Mouse (Mus musculus): Measurements from ENCODE around the gene Gpc1. TPM values are rescaled to one million over a fixed set of nuclear protein-coding genes. Genes with fewer than 3 reads are reported as not detected.

Gene Gpc1
- polyA plus RNA-seq, 1 experiment = 14.0 TPM

DNA sequence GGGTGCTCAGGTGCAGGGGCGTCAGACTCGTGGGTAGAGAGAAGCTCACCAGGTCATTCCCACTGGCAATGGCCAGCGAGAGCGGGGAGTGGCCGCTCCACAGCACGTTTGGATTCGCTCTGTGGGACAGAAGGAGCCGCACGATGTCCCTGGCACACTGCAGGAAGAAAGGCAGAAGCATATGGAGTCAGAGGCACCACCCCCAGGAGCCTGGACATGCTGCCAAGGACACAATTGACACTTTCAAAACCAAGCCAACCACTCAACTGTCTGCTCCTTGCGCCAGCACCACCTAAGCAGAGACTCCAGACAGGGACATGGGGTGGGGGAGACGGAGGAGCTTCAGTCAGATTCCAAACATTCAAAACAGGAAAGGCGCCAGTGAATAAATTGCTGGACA lies 47.8 kb downstream of the Gpc1 start:
- DNase-seq (ENCODE audit: low spot score) = no peak

DNA sequence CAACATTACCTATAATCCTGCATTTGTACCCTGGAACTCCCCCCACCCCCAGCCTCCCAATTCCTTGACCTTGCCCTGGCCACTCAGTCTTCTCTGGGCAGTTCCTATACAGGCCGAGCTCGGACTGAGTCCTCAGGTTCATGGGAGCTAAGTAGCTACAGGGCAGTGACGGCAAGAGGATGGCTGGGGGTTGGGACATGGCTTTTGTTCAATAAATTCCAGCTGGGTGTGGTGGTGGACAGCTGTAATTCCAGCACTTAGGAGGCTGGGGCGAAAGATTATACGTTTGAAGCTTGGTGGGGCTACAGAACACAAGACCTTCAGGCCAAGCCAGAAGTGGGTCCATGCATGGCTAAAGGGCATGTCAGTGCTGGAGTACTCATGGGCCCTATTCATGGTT lies 48.7 kb downstream of the Gpc1 start:
- DNase-seq (ENCODE audit: low spot score) = no peak

- no peak for DNase-seq (ENCODE audit: low spot score)
Observed at GRCm38 (mm10) chr1:92881982-92882381, 50.5 kb downstream of the Gpc1 start.

DNA sequence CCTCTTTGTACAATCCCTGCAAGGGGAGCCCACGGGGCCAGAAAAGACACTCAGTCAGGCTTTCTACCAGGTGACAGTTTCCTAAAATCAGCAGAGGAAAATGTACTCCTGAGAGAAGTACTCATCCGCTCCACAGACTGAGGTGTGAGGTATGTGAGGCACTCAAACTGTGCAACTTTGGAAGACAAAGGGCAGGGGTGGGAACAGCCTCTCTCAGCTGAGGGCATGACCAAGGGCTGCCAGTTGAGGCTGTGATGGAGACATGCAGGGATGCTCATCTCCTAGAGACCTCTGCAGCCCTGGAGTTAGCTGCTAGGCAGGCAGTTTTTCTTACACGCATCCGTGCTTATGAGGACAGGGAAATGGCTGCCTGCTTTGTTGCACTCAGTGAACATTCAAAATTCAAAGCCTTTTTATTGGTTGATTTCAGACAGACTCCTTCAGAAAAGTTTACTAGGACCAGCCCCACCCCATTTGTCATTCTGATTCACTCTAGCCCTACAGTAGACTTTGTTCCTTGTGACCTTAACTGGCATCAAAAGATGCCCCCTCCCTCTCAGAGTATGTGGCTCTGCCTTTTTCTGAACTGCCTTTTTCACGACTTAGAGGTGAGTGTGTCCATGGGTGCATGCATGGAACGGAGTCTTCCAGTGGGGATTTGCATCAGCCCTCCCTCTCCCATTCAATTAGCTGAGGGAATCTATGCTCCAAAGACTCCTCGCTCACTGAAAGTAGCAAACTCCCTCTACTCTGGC lies 57.6 kb downstream of the Gpc1 start:
- DNase-seq (ENCODE audit: low spot score) = no peak

DNA sequence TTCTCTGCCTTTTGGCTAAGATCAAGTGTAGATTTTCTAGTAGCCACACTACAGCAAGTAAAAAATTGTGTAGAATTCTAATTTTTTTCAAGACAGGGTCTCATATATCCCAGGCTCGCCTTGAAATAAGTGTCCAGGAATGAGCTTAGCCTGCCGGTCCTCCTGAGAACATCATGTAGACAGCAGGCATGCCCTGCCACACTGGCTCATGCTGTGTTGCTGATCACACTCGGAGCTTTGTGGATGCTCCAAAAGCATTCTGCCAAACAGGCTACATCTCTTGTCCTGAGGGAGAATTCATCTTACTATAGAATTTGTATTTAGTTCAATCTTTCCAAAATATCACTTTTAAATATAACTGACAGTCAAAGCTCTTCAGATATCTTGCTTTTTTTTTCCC lies 61.3 kb downstream of the Gpc1 start:
- DNase-seq (ENCODE audit: low spot score) = no peak

GRCm38 (mm10) chr1:92893896-92894295 lies 62.5 kb downstream of the Gpc1 start:
- no peak for DNase-seq (ENCODE audit: low spot score)

GRCm38 (mm10) chr1:92895089-92895488 lies 63.6 kb downstream of the Gpc1 start:
- DNase-seq (ENCODE audit: low spot score) = no peak

- DNase-seq (ENCODE audit: low spot score) = no peak
Observed at GRCm38 (mm10) chr1:92902786-92903185, 71.3 kb downstream of the Gpc1 start, which contains the start of gene Ankmy1. Gene Ankmy1, minus strand, starts transcription at chr1:92902906.

DNA sequence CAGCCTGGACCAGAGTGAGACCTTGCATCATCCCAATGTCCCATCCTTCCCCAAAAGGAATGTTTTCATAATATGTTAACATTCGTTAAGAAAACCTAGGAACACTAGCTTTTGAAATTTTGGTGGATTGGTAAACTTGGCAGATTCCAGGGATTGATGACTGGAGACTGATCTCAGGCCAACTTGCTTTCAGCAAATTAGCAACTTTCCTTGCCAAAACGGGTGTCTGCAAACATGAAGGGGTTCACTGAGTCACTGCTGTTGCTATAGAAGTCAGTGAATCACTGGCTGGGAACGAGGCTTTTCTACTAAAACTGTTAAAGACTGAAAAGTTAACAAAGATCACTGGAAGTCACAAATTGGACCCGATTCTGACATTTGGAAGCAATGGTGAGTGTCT lies 72.2 kb downstream of the Gpc1 start:
- DNase-seq (ENCODE audit: low spot score) = no peak

GRCm38 (mm10) chr1:92905703-92906310 lies 74.4 kb downstream of the Gpc1 start:
- DNase-seq (ENCODE audit: low spot score) = peak; percentile 17

- peak; percentile 77 for DNase-seq (ENCODE audit: low spot score)
Observed at GRCm38 (mm10) chr1:92906779-92907631, 75.6 kb downstream of the Gpc1 start, which contains the start of gene Dusp28. Gene Dusp28, plus strand, starts transcription at chr1:92906981.

DNA sequence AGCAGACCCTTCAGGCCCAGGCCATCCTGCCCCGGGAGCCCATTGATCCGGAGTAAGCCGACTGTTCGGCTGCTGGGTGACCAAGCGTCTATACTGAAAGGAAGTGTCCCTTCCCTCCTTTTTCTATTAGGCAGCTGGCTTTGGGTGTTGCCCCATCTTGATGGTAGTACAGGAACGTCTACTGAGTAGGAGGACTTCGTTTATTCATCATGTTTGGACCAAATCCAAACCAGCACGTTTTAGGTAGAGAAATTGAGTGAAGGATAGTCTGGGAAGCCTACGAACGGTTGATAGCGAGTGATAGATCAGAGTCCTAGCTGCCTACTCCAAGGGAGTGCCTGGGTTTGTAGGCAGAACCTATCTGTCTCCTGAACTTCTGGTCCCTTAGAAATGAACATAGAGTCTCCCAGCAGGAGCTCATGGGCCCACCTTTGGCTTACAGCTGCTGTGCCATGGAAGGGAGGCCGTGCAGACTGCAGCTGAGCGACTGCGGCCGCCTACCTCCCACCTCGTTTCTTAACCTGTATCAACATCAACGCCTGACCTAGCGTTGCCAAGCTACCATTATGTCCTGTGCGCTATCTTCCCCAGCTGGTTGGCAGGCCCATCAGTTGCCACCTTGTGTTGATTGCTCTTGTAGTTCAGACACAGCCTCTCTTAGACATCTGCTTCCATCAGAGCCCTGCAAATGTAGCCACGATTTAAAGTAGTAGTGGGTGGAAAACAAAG lies 76.4 kb downstream of the Gpc1 start:
- DNase-seq (ENCODE audit: low spot score) = no peak

- no peak for DNase-seq (ENCODE audit: low spot score)
Observed at GRCm38 (mm10) chr1:92908664-92909063, 77.2 kb downstream of the Gpc1 start.

- no peak for DNase-seq (ENCODE audit: low spot score)
Observed at GRCm38 (mm10) chr1:92909068-92909467, 77.6 kb downstream of the Gpc1 start.

Other genes starting within 250 kb of the Gpc1 start
- gene Olfr1412, start 245.9 kb upstream of the Gpc1 start, polyA plus RNA-seq (2012; rRNA removed) = not detected in 2 replicates
- gene Olfr1411, start 237.2 kb upstream of the Gpc1 start, polyA plus RNA-seq (2012; rRNA removed) = not detected in 2 replicates
- not detected in 2 replicates for gene Olfr1410, start 225.9 kb upstream of the Gpc1 start, polyA plus RNA-seq (2012; rRNA removed)
- not detected in 2 replicates for gene Olfr12, start 213.9 kb upstream of the Gpc1 start, polyA plus RNA-seq (2012; rRNA removed)
- 247 and 282 TPM in 2 replicates for gene Cops9, start 189.7 kb upstream of the Gpc1 start, polyA plus RNA-seq (2012; rRNA removed)
- 0.14 and 0.15 TPM in 2 replicates for gene Otos, start 182.8 kb upstream of the Gpc1 start, polyA plus RNA-seq (2012; rRNA removed)
- 0.36 and 0.71 TPM in 2 replicates for gene Ankmy1, start 71.3 kb downstream of the Gpc1 start, polyA plus RNA-seq (2012; rRNA removed)
- 14.1 and 15.2 TPM in 2 replicates for gene Dusp28, start 75.3 kb downstream of the Gpc1 start, polyA plus RNA-seq (2012; rRNA removed)
- 37.4 and 59.3 TPM in 2 replicates for gene Rnpepl1, start 79.1 kb downstream of the Gpc1 start, polyA plus RNA-seq (2012; rRNA removed)
- gene Capn10, start 102.7 kb downstream of the Gpc1 start, polyA plus RNA-seq (2012; rRNA removed) = 16.0 and 20.4 TPM in 2 replicates
- 0.78 and 1.3 TPM in 2 replicates for gene Gpr35, start 119.2 kb downstream of the Gpc1 start, polyA plus RNA-seq (2012; rRNA removed)
- not detected in 2 replicates for gene Aqp12, start 174.7 kb downstream of the Gpc1 start, polyA plus RNA-seq (2012; rRNA removed)

Measured in urinary bladder, adult 2 months (tissue).